Mouse (Mus musculus) liver, embryonic 14.5 days (tissue): Measurements from ENCODE around the gene Slc26a5.

Experiments
- CTCF ChIP-seq: IDR thresholded peaks from 2 replicates; pipeline ENCODE4 v1.5.1; 2016; ENCODE audit warnings: antibody characterized with exemption, low read depth, control low read depth
- EP300 ChIP-seq: IDR thresholded peaks from 2 replicates; pipeline ENCODE4 v1.6.1; 2016; ENCODE audit warnings: antibody characterized with exemption, low read depth

DNA sequence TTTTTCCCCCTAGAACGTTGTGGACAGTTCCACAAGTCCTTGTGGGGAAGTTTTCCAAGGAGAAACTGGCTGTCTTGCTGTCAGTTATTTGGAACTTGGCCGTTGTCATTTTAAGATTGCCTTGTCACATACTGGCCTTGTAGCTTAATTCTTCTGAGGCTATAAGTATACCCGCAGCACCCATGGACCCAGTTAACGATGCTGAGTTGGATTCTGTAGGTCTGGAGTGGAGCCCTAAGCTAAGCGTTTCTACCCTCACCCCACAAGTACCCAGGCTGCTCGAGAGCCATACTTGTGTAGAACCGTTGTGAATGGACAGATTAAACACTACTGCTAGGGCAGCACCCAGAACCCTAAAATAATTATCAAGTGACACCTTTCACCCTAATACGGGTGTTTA lies 1.3 kb upstream of the Slc26a5 start:
- TF ChIP-seq CTCF = no peak
- no peak for TF ChIP-seq EP300
